Mouse (Mus musculus) 3134 (cell line): ENCODE measurements around the gene Zfp941.

Experiments used
- DNase-seq: peaks from one replicate; pipeline ENCODE4 v3.0.0-alpha.2; 2011; ENCODE audit warnings: low spot score; ENCODE audit not compliant: insufficient read length; ENCODE audit errors: extremely low read depth

Gene Zfp941

DNA sequence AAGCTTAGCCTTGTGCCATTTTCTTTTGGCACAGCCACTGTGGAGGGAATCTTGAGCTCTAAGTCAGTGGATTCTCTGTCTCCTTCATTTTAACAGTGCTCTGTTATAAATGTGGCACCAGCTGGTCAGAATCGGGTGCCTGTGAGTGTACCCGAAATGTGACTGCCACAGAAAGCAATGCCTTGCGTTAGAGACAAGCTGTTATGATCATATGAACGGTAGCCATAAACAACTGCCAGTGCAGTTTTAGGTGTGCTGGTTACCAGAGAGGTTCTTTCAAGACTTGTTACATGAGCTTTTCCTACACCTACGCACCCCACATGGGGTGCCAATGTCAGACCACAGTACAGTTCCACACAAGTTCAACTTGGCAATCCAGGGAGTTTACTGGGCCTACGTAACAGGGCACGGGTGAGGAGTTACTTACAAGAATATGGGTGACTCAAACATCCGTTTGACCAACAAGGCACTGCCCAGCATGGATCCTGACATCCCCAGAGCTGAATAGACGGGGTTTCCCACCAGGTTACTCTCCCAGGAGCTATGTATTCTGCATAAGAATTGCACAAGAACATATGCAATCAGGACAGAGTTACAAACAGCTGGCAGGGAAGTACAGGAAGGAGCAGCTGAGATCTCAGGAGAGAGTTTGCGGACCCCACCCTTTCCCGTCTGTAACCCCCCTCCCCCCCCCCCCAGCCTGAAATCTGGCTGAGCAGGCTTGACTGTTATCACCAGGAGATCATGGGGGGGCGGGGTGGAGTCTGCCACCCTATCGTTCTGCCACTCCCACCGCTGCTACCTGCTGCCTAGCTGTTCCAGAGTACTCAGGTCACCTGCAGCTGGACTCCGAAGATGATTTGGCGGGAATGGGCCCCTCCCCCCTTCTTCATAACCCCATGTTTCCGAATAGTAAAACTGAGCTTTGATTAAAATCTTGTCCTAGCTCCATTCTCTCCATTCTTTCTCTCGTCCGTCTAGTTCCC, 19.1 kb upstream of the Zfp941 start:
- DNase-seq: no peak

DNA sequence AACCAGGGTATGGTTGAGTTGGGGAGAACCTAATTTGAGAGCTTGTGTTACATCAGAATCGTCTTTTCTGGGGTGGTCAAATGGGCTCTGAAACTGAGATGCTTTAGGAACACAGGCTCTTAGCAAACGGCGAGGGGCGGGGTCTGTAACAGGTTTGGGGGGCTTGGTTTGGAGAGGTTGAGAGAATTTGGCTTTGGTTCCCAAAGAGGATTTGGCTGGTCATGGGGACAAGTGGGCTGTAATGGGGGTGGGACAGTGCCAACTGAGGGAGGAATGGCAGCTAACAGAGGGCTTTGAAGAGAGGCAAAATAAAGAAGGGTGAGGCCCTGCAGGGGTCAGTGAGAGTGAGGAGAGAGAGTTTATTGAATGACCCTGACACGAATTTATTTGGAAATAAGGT, 17.6 kb upstream of the Zfp941 start:
- no peak for DNase-seq

DNA sequence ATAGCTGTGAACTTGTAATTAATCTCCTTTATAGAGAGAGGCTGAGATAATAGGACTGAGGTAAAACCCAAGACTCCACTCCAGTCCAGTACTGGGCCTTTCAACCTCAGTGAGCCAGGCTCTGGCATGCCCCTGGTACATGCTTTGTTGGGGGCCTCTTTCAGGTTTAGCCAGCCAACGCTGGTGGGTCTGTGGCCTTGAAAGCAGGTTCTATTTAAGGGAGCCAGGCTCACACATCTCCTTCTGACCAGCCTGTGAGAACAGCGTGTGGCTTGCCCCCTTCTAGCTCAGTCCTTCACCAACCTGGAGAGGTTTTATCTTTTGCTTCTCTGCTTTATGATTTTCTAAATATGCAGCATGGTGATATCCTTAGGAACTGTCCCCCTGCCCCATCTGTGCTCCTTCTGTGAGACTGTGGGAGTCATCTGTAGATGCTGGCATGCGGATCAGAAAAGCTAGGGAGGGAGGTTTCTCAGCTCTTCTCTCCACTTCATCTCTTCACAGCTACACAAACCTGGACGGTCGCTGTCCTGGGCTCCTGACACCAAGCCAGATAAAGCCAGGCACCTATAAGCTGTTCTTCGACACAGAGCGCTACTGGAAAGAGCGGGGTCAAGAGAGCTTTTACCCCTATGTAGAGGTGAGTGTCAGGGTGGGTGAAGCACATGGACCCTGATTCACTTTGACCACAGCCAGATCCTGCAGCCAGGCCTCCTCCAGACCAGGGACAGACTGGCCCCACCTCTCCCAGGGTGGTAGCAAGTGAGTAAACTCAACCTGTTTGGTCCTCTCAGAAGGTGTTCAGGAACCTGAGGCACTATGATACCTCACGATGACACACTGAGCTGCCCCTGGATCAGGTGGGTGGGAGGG, 14.5 kb upstream of the Zfp941 start:
- DNase-seq: no peak

DNA sequence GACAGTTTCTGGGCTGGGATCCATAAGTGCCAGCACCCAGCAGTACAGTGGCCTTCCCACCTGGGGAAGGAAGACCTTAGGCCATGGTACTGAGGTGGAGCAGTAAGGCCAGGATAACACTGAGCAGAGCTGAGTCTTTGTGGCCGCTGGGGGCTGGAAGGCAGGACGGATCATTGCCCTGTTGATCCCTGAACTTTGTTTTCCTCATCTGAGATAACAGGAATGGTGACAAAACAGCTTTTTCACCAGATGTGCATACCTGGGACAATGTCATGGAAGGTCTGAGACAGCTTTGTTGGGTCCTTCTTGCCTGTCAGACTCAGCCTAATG, 13.7 kb upstream of the Zfp941 start:
- no peak for DNase-seq

DNA sequence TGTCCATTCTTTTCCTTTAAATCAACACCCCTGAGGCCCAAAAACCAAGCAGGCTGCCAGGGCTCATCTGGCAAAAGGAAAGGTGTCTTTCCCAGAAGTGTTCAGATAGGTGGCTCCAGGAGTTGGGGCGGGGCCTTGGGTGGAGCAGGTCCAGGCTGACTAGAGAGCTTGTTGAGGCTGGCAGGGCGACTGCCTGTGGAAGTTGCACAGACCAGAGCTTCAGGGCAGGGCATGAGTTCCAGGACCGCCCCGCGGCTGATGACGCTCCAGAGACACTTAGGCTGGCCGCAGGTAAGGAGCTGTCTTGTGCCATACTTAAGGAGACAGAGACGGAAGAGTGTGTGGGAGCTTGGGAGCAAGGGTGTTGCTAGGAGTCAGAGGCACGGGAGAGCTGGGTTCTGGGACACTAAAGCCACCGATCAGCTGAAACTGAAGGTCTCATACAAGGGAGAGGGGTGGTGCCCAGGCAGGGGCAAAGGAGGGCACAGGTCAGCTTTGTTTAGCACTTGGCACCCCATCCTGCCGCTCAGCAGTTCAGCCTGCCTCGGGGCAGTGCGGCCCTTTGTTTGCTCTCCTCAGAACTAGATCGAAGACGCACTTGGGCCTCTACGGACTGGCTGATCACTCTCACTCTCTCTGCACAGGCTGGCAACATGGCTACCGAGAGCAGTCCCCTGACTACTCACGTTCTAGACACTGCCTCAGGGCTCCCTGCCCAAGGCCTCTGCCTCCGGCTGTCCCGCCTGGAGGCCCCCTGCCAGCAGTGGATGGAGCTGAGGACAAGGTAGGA, 13.2 kb upstream of the Zfp941 start, which contains the start of gene Urah:
Urah (plus strand) TSS at position 51 of the 790 bp plus-strand sequence.
- no peak for DNase-seq

DNA sequence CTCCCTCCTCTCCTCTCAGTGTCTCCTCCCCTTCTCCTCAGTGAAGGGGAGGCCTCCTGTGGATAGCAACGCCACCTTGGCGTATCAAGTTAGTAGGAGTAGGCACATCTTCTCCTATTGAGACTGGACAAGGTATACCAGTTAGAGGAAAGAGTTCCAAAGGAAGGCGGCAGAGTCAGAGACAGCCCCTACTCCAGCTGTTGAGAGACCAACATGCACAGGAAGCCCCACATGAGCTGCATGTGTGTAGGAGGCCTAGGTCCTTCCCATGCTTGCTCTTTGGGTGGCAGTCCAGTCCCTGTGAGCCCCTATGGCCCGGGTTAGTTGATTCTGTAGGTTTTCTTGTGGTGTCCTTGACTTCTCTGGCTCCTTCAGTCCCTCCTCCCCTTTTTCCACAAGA, 11.4 kb upstream of the Zfp941 start:
- no peak for DNase-seq

DNA sequence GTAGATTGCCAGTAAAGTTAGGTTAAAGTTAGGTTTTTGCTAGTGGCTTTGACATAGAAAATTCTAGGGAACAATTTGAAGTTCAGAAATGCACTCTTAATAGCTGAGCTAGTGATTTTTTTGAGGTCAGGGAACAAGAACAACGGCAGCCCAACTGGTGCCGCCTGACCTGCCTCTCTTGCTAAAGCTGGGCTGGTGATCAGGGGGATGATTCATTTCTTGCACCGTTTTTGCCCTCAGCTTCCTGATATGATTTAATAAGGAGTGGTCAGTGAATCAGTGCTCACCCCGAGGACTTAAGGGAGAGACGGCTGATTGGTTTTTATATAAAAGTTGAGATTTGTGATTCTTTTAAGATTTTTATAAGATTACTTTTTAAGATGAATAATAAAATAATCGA, 9.5 kb upstream of the Zfp941 start:
- no peak for DNase-seq

DNA sequence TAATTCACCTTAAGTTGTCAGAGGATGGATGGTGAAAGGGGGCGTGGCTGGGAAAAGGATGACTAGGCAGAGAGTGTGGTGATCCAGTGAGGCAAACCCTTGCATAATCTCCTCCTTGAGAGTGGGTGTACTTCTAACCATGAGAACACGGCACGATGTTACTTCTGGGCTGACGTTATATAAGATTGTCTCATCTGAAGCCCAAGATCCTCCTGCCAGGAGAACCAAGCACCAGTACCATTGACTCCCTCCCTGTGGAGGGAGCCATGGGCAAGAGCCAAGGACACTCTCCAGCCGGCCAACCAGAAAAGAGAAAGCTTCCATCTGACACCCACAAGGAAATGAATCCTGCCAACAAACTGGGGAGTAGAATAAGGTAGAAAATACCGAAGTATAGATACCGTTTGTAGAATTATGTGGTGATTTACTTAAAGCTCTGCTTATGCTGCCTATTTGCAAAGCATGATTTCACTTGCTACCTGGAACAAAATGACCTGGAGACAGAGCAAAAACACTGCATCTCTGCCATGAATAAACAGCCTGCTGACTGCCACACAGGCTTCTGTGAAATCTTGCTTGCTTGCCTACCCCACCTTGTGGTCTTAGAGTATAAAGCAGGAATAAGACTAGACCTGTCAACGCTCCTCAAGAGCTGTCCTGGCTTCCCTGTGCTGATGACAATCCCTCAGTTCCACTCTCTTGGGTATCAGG, 6.3 kb upstream of the Zfp941 start:
- DNase-seq: peak; percentile 35

DNA sequence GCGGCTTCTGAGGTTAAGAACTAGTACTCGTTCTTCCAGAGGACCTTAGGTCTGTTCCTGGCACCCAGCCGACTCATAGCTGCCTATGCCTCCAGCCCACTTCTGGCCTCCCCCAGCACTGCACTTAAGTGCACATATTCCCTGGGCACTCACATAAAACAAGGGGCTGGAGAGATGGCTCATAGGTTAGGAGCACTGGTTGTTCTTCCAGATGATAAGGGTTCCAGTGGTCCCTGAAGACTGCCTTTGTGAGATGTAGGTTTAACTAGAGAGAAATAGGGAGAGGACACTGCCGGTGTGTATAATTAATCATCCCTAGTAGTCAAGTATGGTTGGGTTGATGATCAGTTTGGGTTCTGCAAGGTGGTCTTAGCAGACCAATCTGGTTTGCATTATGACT, 753 bp upstream of the Zfp941 start:
- no peak for DNase-seq

DNA sequence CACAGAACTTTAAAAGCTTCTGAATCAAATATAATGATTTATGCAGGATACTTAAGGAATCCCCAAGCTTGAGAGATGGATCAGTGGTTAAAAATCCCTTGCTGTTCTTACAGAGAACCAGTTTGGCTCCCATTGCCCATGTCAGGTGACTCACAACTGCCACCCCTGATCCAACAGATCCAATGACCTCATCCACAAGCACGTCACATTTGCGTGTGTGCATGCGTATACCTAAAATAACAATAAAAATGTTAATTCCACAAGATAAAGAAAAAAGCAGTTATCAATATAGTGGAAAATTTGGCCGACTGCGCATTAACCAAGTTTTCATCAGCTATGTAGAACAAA, 699 bp downstream of the Zfp941 start:
- DNase-seq: no peak

DNA sequence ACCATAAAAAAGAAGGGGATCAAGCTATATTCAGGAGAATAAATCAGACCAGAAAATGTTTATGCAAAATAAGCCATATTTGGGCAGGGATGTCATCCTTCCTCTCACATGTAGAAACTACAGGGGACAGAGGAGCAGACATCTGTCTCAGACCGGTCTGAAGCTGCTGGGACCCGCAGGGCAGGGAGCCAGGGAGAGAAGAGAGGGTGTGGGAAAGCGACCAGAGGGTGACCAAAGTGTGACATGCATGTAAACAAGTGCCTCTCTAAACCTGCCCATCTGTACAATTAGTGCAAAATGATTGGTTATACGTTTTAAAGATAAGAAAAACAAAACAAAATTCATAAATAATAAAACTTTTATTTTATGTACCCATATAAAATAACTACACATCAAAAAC, 1.8 kb downstream of the Zfp941 start:
- DNase-seq: no peak

DNA sequence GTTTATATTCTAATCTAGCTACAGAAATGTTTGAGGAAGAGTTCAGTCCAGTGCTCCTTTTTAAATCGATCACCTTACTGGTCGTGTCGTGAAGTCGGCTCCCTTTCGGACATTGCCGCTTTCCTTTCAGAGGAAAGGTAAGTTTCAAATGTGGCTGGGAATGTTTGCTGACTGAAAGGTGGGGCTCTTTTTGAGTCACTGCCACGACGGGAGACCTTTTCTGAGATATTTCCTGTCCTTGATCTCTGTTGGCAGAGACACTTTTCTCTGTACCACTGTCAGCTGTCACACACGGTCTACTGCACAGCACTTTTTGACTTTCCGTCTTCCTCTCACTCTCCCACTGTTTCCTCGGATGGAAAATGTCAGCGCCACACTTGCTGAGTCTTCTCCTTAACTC, 9.1 kb downstream of the Zfp941 start:
- no peak for DNase-seq

DNA sequence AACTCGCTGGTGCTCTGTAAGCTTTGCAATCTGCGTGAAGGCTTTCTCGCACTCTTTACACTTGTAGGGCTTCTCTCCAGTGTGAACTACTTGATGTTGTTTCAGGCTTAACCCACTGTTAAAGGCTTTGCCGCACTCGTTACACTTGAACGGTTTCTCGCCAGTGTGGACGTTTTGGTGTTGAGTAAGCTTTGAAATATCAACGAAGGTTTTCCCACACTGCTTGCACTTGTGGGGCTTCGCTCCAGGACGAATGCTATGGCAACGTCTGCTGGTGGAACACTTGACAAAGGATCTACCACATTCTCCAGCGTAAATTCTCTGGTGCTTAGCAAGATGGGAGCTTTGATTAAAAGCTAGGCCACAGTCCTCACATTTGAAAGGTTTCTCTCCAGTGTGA, 10.3 kb downstream of the Zfp941 start:
- DNase-seq: no peak

DNA sequence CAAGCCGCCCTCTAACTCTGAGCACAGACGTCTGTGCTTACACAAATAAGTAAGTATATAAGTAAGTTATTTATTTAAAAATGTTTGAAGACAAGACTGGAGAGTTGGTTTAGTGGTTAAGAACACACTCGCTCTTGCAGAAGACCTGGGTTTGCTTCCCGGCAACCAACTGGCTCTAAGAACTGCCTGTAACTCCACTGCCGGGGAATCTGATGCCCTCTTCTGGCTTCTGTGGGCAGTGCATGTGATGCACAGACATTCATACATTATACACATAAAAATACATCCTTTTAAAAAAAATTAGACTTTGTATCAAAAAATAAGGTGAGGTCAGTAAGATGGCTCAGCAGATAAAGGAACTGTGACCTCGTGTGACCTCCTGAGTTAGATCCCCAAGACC, 11.5 kb downstream of the Zfp941 start:
- no peak for DNase-seq

DNA sequence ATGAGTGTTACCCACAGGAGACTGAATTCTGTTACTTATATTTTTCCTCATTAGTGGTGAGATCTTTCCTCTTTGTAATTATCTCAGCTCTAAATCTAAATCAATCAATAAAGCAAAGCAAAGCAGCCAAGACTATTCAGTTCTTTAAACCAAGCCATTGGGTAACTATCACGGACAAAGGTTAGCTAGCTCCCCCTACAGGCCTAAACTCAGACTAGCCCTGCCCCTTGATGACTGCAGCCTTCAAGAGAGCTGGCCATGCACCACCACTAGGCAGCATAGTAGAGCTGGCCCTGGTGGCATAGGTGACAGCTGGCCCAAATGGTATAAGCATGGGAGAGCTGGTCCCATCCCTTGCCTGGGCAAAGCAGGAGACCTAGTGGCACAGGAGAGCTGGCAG, 16.3 kb downstream of the Zfp941 start:
- no peak for DNase-seq

DNA sequence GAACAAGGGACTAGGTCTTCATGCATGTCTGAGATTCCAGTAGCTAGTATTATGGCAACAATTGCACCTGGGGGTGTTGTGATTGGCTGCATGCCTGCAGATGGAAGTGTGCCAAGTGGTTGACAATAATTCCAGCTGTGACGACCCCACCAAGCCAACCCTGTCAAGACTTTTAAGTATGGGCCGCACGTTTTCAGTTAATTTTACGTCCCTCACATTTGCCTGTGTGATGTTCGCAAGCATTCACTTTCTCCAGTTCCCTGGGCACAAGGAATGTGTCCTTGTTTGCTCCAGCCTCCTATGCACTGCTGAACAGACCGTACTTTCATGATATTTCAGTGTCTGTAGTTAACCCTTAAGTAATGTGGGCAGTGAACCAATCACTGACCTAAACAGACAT, 19.3 kb downstream of the Zfp941 start:
- no peak for DNase-seq

DNA sequence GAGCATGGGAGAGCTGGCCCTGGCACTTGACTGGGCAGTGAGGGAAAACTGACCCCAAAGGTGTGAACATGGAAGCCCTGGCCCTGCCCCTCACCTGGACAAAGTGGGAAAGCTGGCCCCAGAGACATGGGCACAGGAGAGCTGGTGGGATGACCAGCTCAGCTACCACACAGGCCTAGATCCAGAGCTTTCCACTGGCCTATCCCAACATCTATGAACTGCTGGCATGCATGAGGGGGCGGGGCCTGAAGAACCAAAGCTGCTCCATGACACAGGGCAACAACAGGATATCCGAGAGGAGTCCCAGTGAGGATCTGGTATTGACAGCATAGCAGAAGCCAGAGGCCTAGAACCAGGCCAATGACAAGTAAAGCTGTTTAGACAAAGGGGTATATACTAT, 23.8 kb downstream of the Zfp941 start:
- no peak for DNase-seq

DNA sequence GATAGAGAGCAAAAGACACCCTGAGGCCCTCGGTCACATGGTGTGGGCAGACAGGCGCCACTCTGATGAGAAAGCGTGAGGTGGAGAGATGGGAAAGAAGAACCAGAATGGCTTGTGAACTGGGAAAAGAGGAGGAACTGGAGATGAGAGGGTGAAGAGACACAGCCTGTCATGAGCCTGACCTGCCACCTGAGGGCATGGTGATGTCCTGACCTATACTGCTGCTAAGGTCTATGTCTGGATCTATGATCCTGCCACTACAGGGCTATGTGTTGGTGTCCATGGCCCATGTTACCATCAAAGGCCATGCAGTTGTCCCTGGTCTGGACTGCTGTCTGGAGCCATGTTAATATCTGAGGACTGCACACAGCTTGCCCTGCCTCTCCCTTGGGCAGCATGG, 24.4 kb downstream of the Zfp941 start:
- DNase-seq: no peak

DNA sequence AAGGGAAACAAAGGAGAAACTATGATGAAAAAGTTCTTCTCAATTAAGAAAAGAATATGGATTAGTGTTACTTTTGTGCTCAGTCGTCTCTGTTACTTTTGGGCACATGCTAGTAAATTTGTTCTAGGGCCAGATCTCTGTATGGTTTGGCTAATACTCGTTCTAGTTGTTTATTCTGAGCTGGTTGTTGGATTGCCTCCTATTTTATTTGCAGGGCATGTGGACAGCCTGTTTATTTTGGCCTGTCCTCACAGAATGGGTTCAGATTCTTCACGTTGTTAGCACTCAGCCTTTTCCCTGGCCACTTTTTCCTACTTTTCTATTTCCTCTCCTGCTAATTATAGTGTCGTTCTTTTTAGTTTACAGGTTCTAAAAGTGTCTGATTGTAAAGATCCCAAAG, 28.4 kb downstream of the Zfp941 start:
- no peak for DNase-seq

DNA sequence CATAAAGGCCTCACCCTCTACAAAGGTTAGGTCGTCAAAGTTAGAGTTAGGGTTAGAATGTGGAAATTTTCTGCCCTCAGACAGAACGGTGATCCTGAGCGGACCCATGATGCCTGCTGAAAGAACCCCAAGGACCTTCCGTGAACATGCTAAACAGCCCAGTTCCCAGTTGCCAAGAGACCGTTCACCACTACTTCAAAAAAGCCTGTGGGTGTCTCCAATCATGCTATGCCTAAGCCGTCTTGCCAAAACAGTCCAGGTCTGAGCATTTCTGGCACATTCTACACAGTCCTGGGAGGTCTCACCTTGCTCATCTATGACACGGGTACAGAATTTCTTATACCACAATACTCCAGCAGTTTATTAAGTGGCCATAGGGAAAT, 33.9 kb downstream of the Zfp941 start:
- no peak for DNase-seq
